Mouse (Mus musculus) erythroblast, embryonic 14.5 days (primary cell): ENCODE data around the gene Ptafr. TPM values are rescaled to one million over a fixed set of nuclear protein-coding genes. Genes with fewer than 3 reads are reported as not detected.

ENCODE experiments used
- H3K27me3 ChIP-seq: 2 replicates; pipeline ENCODE4 v1.6.1; 2012; ENCODE audit warnings: inconsistent platforms; ENCODE audit not compliant: control insufficient read depth
- H3K36me3 ChIP-seq: 2 replicates; pipeline ENCODE4 v1.6.1; 2012; ENCODE audit warnings: mild to moderate bottlenecking, inconsistent platforms; ENCODE audit not compliant: control insufficient read depth
- H3K4me1 ChIP-seq: 2 replicates; pipeline ENCODE4 v1.6.1; 2012; ENCODE audit warnings: inconsistent platforms; ENCODE audit not compliant: control insufficient read depth
- H3K4me3 ChIP-seq: replicated peaks from 2 replicates; pipeline ENCODE3; 2012; ENCODE audit warnings: moderate library complexity, mild to moderate bottlenecking, inconsistent platforms
- H3K9me3 ChIP-seq: 2 replicates; pipeline ENCODE4 v1.6.1; 2012; ENCODE audit warnings: low read length, inconsistent platforms, mixed read lengths; ENCODE audit not compliant: control insufficient read depth
- GATA1 ChIP-seq: IDR thresholded peaks from 2 replicates; pipeline ENCODE4 v1.6.1; 2012; ENCODE audit warnings: low read length, inconsistent platforms, mixed read lengths
- TAL1 ChIP-seq: IDR thresholded peaks from 3 replicates; pipeline ENCODE4 v1.6.1; 2012; ENCODE audit warnings: low read length, inconsistent platforms, mixed read lengths
- polyA plus RNA-seq: library from polyadenylated mRNA; stranded (reverse); fragments of >175 nt; gene quantifications from 2 replicates; pipeline ENCODE4 v1.2.3, GENCODE M21; 2012

Gene Ptafr
- polyA plus RNA-seq, 1 experiment = 0.01 TPM

DNA sequence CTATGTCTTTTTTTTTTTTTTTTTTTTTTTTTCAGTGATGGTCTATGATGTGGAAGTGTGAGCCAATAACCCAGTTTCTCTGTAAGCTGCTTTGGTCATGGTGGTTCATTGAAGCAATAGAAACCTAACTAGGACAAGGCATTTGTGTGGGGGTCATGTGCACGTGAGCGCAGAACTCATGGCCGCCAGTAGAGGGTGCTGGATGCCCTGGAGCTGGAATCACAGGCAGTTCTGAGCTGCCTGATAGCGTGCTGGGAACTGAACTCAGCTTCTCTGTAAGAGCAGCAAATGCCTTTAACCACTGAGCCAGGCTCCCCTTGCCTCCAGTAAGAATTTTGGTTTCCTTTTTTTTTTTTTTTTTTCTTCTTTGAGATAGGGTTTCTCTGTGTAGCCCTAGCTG lies 56.3 kb downstream of the Ptafr start:
- no peak for TF ChIP-seq TAL1
- no peak for TF ChIP-seq GATA1
- H3K27me3 ChIP-seq = no peaks in the 10 kb centered on the region; the same call in 1 of the 2 replicates

DNA sequence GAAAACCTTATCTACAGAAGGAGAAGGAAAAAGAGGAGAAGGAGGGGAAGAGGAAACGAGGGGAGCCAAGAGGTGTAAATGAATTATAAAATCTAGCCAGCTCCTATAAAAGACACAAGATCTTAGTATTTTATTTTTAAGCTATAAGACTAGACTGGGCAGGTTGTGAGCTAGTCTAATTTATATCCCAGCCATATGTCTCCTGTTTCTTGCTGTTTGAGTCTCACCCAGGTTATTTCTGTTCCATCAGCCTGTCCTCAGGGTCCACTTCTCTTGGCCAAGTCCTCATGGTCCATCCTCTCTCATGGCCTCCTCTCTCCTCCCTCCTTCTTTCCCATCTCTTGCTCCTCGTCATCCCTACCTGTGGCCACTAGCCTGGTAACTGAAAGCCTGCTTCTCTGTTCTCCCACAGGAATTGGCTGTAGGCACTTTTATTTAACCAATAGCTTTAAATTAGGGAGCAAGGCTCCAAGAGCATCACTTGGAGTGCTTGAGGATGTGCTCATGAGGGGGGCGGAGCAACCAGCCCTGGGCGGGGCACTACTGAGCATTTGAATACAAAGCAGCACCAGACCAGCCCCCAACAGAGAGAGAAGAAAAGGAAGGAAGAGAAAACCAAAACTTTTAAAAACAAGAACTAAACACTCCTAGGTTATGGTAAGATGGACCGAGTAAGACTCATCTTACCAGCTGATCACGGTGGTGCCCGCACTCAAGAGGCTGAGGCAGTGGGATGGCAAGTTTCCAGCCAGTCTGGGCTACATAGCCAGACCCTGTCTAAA lies 57.6 kb downstream of the Ptafr start:
- Histone ChIP-seq H3K4me3 (no peak overlapping the region), H3K36me3 (no peaks in the 10 kb centered on the region; the same call in 1 of the 2 replicates), H3K9me3 (peaks cover 11% of the 10 kb centered on the region), H3K4me1 (peaks cover 40% of the 10 kb centered on the region), H3K27me3 (no peaks in the 10 kb centered on the region; the same call in 1 of the 2 replicates)
- no peak for TF ChIP-seq TAL1
- no peak for TF ChIP-seq GATA1

More for the DNA sequence above, 56.3 kb downstream of the Ptafr start:
- H3K4me1 ChIP-seq = peaks cover 34% of the 10 kb centered on the region
- no peak overlapping the region for H3K4me3 ChIP-seq
- no peaks in the 10 kb centered on the region; the same call in 1 of the 2 replicates for H3K36me3 ChIP-seq
- H3K9me3 ChIP-seq = peaks cover 12% of the 10 kb centered on the region

GRCm38 (mm10) chr4:132624034-132624657 lies 60.3 kb downstream of the Ptafr start:
- TF ChIP-seq TAL1 (no peak), GATA1 (no peak; the same call in 1 of the 2 replicates)
- no peaks in the 10 kb centered on the region; the same call in 1 of the 2 replicates for H3K36me3 ChIP-seq
- H3K27me3 ChIP-seq = no peaks in the 10 kb centered on the region; the same call in 1 of the 2 replicates
- H3K4me1 ChIP-seq = peaks cover 58% of the 10 kb centered on the region
- peaks cover 11% of the 10 kb centered on the region for H3K9me3 ChIP-seq
- H3K4me3 ChIP-seq = no peak overlapping the region

GRCm38 (mm10) chr4:132628830-132629229 lies 65.0 kb downstream of the Ptafr start:
- H3K36me3 ChIP-seq = no peaks in the 10 kb centered on the region
- TF ChIP-seq GATA1 (no peak), TAL1 (no peak)
- no peak overlapping the region for H3K4me3 ChIP-seq
- H3K4me1 ChIP-seq = peaks cover 50% of the 10 kb centered on the region
- no peaks in the 10 kb centered on the region for H3K9me3 ChIP-seq
- H3K27me3 ChIP-seq = no peaks in the 10 kb centered on the region

Other genes with a start within 250 kb of the Ptafr start
- gene Trnau1ap, start 234.5 kb upstream of the Ptafr start, polyA plus RNA-seq = 1.7 and 2.4 TPM in 2 replicates
- 4.3 and 4.4 TPM in 2 replicates for gene Rcc1, start 210.5 kb upstream of the Ptafr start, polyA plus RNA-seq
- gene Phactr4, start 141.6 kb upstream of the Ptafr start, polyA plus RNA-seq = 0.52 and 0.57 TPM in 2 replicates
- gene Med18, start 100.1 kb upstream of the Ptafr start, polyA plus RNA-seq = 0.37 and 0.49 TPM in 2 replicates
- gene Sesn2, start 53.6 kb upstream of the Ptafr start, polyA plus RNA-seq = 1.5 and 2.4 TPM in 2 replicates
- gene Atpif1, start 30.4 kb upstream of the Ptafr start, polyA plus RNA-seq = 102 and 103 TPM in 2 replicates
- 28.3 and 36.9 TPM in 2 replicates for gene Dnajc8, start 28.5 kb upstream of the Ptafr start, polyA plus RNA-seq
- 0.38 and 0.65 TPM in 2 replicates for gene Eya3, start 74.9 kb downstream of the Ptafr start, polyA plus RNA-seq
- 0.01 TPM in 1 of 2 replicates, not detected in the other for gene Xkr8, start 168.5 kb downstream of the Ptafr start, polyA plus RNA-seq
- 0.02 TPM in 1 of 2 replicates, not detected in the other for gene Smpdl3b, start 193.2 kb downstream of the Ptafr start, polyA plus RNA-seq
- gene Rpa2, start 204.3 kb downstream of the Ptafr start, polyA plus RNA-seq = 8.1 and 9.9 TPM in 2 replicates
- 0.05 and 0.13 TPM in 2 replicates for gene Themis2, start 232.3 kb downstream of the Ptafr start, polyA plus RNA-seq